Mouse (Mus musculus) midbrain, embryonic 13.5 days (tissue): Measurements from ENCODE around the gene March9. TPM values are rescaled to one million over a fixed set of nuclear protein-coding genes. Genes with fewer than 3 reads are reported as not detected.
A peak's percentile ranks its signal among the peaks of the same experiment; 100 is the strongest.

ENCODE experiments used
- ATAC-seq: fragments of 200-750 bp; cut with Nextera tagmentation; 2 replicates; pipeline ENCODE4 v1.8.0; 2017; ENCODE audit warnings: mild to moderate bottlenecking, moderate TSS enrichment, moderate library complexity
- H3K27ac ChIP-seq: fragments of 300-500 bp; sonication (generic); 2 replicates; pipeline ENCODE4 v1.5.1; 2015; ENCODE audit warnings: inconsistent platforms, mild to moderate bottlenecking, moderate library complexity
- H3K27me3 ChIP-seq: fragments of 300-500 bp; sonication (generic); 2 replicates; pipeline ENCODE4 v1.6.1; 2015; ENCODE audit warnings: mild to moderate bottlenecking, inconsistent platforms
- H3K36me3 ChIP-seq: fragments of 300-500 bp; sonication (generic); 2 replicates; pipeline ENCODE4 v1.6.1; 2015; ENCODE audit warnings: mild to moderate bottlenecking, inconsistent platforms
- H3K4me1 ChIP-seq: fragments of 300-500 bp; sonication (generic); replicated peaks from 2 replicates; pipeline ENCODE4 v1.6.1; 2015; ENCODE audit warnings: inconsistent platforms
- H3K4me2 ChIP-seq: fragments of 300-500 bp; sonication (generic); replicated peaks from 2 replicates; pipeline ENCODE4 v1.6.1; 2015; ENCODE audit warnings: moderate library complexity, mild to moderate bottlenecking, inconsistent platforms
- H3K4me3 ChIP-seq: fragments of 300-500 bp; sonication (generic); replicated peaks from 2 replicates; pipeline ENCODE4 v1.5.1; 2015; ENCODE audit warnings: mild to moderate bottlenecking, inconsistent platforms
- H3K9ac ChIP-seq: fragments of 300-500 bp; sonication (generic); replicated peaks from 2 replicates; pipeline ENCODE4 v1.6.1; 2015; ENCODE audit warnings: mild to moderate bottlenecking, inconsistent platforms
- H3K9me3 ChIP-seq: fragments of 300-500 bp; sonication (generic); 2 replicates; pipeline ENCODE4 v1.6.1; 2016; ENCODE audit warnings: mild to moderate bottlenecking, inconsistent platforms
- WGBS: fragments of 180-500 bp; shearing (Covaris S2); methylation state at CpG from one replicate; pipeline ENCODE4 v1.1.7; 2015; 5-methylcytosine and 5-hydroxymethylcytosine counted together
- polyA plus RNA-seq: library from polyadenylated mRNA; unstranded; fragments of >200 nt; fragmentation: Nextera tagmentation; extraction: Ambion mirVana; gene quantifications from 2 replicates; pipeline ENCODE4 v1.2.1, GENCODE M21; 2015

Gene March9
- polyA plus RNA-seq: 5.6 and 6.4 TPM in 2 replicates

- Histone ChIP-seq H3K9me3 (no peaks in the 10 kb centered on the region), H3K27me3 (no peaks in the 10 kb centered on the region), H3K4me3 (peak within 1 kb of the TSS; percentile 94), H3K27ac (peak within 1 kb of the TSS; percentile 98), H3K4me1 (peaks cover 58% of the 10 kb centered on the region), H3K36me3 (peaks cover 30% of the 10 kb centered on the region), H3K4me2 (peak within 1 kb of the TSS; percentile 88), H3K9ac (peak within 1 kb of the TSS; percentile 96)
- peak; percentile 16 for ATAC-seq
- 2% methylated on average over 29 of the region's 72 CpGs for WGBS
These were observed at the start of gene March9 for GRCm38 (mm10) chr10:127059968-127060916. Gene March9, minus strand, starts transcription at chr10:127060184.

- Histone ChIP-seq H3K4me1 (no peaks in the 10 kb centered on the region), H3K36me3 (peaks cover 64% of the 10 kb centered on the region), H3K9me3 (no peaks in the 10 kb centered on the region), H3K27ac (no peak overlapping the region), H3K4me3 (no peak overlapping the region), H3K27me3 (no peaks in the 10 kb centered on the region), H3K9ac (no peak overlapping the region), H3K4me2 (no peak overlapping the region)
- ATAC-seq: no peak
- WGBS: 91% methylated on average over 3 of the region's 3 CpGs
These were observed 48.2 kb upstream of the March9 start for GRCm38 (mm10) chr10:127108262-127108583.

GRCm38 (mm10) chr10:127107563-127108261 lies 47.7 kb upstream of the March9 start:
- no peak overlapping the region for H3K27ac ChIP-seq
- H3K9me3 ChIP-seq: no peaks in the 10 kb centered on the region
- ATAC-seq: no peak
- peaks cover 60% of the 10 kb centered on the region for H3K36me3 ChIP-seq
- H3K9ac ChIP-seq: no peak overlapping the region
- WGBS: 90% methylated on average over 16 of the region's 16 CpGs
- no peak overlapping the region for H3K4me3 ChIP-seq
- H3K4me1 ChIP-seq: no peaks in the 10 kb centered on the region
- H3K27me3 ChIP-seq: no peaks in the 10 kb centered on the region
- no peak overlapping the region for H3K4me2 ChIP-seq

GRCm38 (mm10) chr10:127103631-127104030 lies 43.6 kb upstream of the March9 start:
- peaks cover 60% of the 10 kb centered on the region for H3K36me3 ChIP-seq
- H3K4me1 ChIP-seq: no peaks in the 10 kb centered on the region
- H3K9me3 ChIP-seq: no peaks in the 10 kb centered on the region
- no peak overlapping the region for H3K4me2 ChIP-seq
- no peak overlapping the region for H3K4me3 ChIP-seq
- no peaks in the 10 kb centered on the region for H3K27me3 ChIP-seq
- no peak overlapping the region for H3K9ac ChIP-seq
- no peak overlapping the region for H3K27ac ChIP-seq
- WGBS: 91% methylated on average over 7 of the region's 7 CpGs
- no peak for ATAC-seq

- no peak overlapping the region for H3K4me2 ChIP-seq
- H3K9me3 ChIP-seq: no peaks in the 10 kb centered on the region
- no peak overlapping the region for H3K27ac ChIP-seq
- H3K9ac ChIP-seq: no peak overlapping the region
- no peak overlapping the region for H3K4me3 ChIP-seq
- H3K27me3 ChIP-seq: no peaks in the 10 kb centered on the region
- no peaks in the 10 kb centered on the region for H3K4me1 ChIP-seq
- no peak for ATAC-seq
- peaks cover 71% of the 10 kb centered on the region for H3K36me3 ChIP-seq
- 88% methylated on average over 6 of the region's 6 CpGs for WGBS
These were observed 41.2 kb upstream of the March9 start for GRCm38 (mm10) chr10:127101151-127101550.

GRCm38 (mm10) chr10:127100414-127100813 lies 40.4 kb upstream of the March9 start:
- Histone ChIP-seq H3K36me3 (peaks cover 73% of the 10 kb centered on the region), H3K27ac (no peak overlapping the region), H3K4me2 (no peak overlapping the region), H3K9ac (no peak overlapping the region), H3K4me1 (no peaks in the 10 kb centered on the region), H3K4me3 (no peak overlapping the region), H3K27me3 (no peaks in the 10 kb centered on the region), H3K9me3 (no peaks in the 10 kb centered on the region)
- ATAC-seq: no peak
- 88% methylated on average over 8 of the region's 8 CpGs for whole genome bisulfite sequencing

- Histone ChIP-seq H3K4me1 (peaks cover 1% of the 10 kb centered on the region; the same call in 1 of the 2 replicates), H3K9ac (no peak overlapping the region), H3K4me3 (no peak overlapping the region), H3K27ac (no peak overlapping the region), H3K9me3 (no peaks in the 10 kb centered on the region), H3K36me3 (peaks cover 73% of the 10 kb centered on the region), H3K4me2 (no peak overlapping the region), H3K27me3 (no peaks in the 10 kb centered on the region)
- 93% methylated on average over 14 of the region's 15 CpGs for WGBS
- ATAC-seq: no peak
These were observed 39.9 kb upstream of the March9 start for GRCm38 (mm10) chr10:127099868-127100267.

GRCm38 (mm10) chr10:127099191-127099590 lies 39.2 kb upstream of the March9 start:
- no peak for ATAC-seq
- H3K4me1 ChIP-seq: peaks cover 8% of the 10 kb centered on the region; the same call in 1 of the 2 replicates
- peaks cover 67% of the 10 kb centered on the region for H3K36me3 ChIP-seq
- H3K4me3 ChIP-seq: no peak overlapping the region
- no peak overlapping the region for H3K27ac ChIP-seq
- no peaks in the 10 kb centered on the region for H3K27me3 ChIP-seq
- WGBS: 90% methylated on average over 10 of the region's 10 CpGs
- no peaks in the 10 kb centered on the region for H3K9me3 ChIP-seq
- no peak overlapping the region for H3K9ac ChIP-seq
- no peak overlapping the region for H3K4me2 ChIP-seq

- peaks cover 70% of the 10 kb centered on the region for H3K36me3 ChIP-seq
- peaks cover 11% of the 10 kb centered on the region; the same call in 1 of the 2 replicates for H3K4me1 ChIP-seq
- no peak overlapping the region for H3K4me2 ChIP-seq
- H3K9ac ChIP-seq: no peak overlapping the region
- no peak for ATAC-seq
- H3K27me3 ChIP-seq: no peaks in the 10 kb centered on the region
- H3K9me3 ChIP-seq: no peaks in the 10 kb centered on the region
- WGBS: 80% methylated on average over 20 of the region's 20 CpGs
- H3K27ac ChIP-seq: no peak overlapping the region
- no peak overlapping the region for H3K4me3 ChIP-seq
These were observed 38.5 kb upstream of the March9 start for GRCm38 (mm10) chr10:127098514-127098913.

GRCm38 (mm10) chr10:127094382-127094802 lies 34.4 kb upstream of the March9 start:
- no peak overlapping the region for H3K9ac ChIP-seq
- no peak for ATAC-seq
- peaks cover 40% of the 10 kb centered on the region for H3K27me3 ChIP-seq
- H3K4me1 ChIP-seq: peaks cover 31% of the 10 kb centered on the region
- H3K9me3 ChIP-seq: no peaks in the 10 kb centered on the region
- peaks cover 81% of the 10 kb centered on the region for H3K36me3 ChIP-seq
- peak overlapping the region; percentile 44; the same call in 1 of the 2 replicates for H3K27ac ChIP-seq
- no peak overlapping the region for H3K4me2 ChIP-seq
- WGBS: 47% methylated on average over 7 of the region's 7 CpGs
- H3K4me3 ChIP-seq: no peak overlapping the region

GRCm38 (mm10) chr10:127092742-127093141 lies 32.8 kb upstream of the March9 start:
- 52% methylated on average over 4 of the region's 4 CpGs for WGBS
- Histone ChIP-seq H3K27ac (no peak overlapping the region), H3K4me2 (no peak overlapping the region), H3K9me3 (no peaks in the 10 kb centered on the region), H3K9ac (no peak overlapping the region), H3K36me3 (peaks cover 78% of the 10 kb centered on the region), H3K4me3 (no peak overlapping the region), H3K4me1 (peaks cover 31% of the 10 kb centered on the region), H3K27me3 (peaks cover 56% of the 10 kb centered on the region)
- ATAC-seq: no peak
